Mouse (Mus musculus) lung, postnatal 0 days (tissue): ENCODE results near the gene Hist2h2bb. TPM values are rescaled to one million over a fixed set of nuclear protein-coding genes. Genes with fewer than 3 reads are reported as not detected.
A peak's percentile ranks its signal among the peaks of the same experiment; 100 is the strongest.

Source experiments
- ATAC-seq: fragments of 200-750 bp; cut with Nextera tagmentation; 2 replicates; pipeline ENCODE4 v1.8.0; 2017; ENCODE audit warnings: moderate library complexity
- DNase-seq: peaks from one replicate; pipeline ENCODE4 v3.0.0-alpha.2; 2016; ENCODE audit warnings: low spot score
- H3K27ac ChIP-seq: fragments of 300-500 bp; sonication (generic); 2 replicates; pipeline ENCODE4 v1.5.1; 2014; ENCODE audit warnings: antibody characterized with exemption, mild to moderate bottlenecking, low read length, mixed read lengths
- H3K27me3 ChIP-seq: fragments of 300-500 bp; sonication (generic); replicated peaks from 2 replicates; pipeline ENCODE4 v1.6.1; 2014; ENCODE audit warnings: low read length, mixed read lengths; ENCODE audit not compliant: insufficient read depth
- H3K36me3 ChIP-seq: fragments of 300-500 bp; sonication (generic); 2 replicates; pipeline ENCODE4 v1.6.1; 2014; ENCODE audit warnings: low read length, mixed read lengths; ENCODE audit not compliant: insufficient read depth
- H3K4me1 ChIP-seq: fragments of 300-500 bp; sonication (generic); 2 replicates; pipeline ENCODE4 v1.6.1; 2014; ENCODE audit warnings: antibody characterized with exemption, low read depth, low read length, mixed read lengths; ENCODE audit not compliant: insufficient read depth
- H3K4me2 ChIP-seq: fragments of 300-500 bp; sonication (generic); replicated peaks from 2 replicates; pipeline ENCODE4 v1.6.1; 2014; ENCODE audit warnings: low read depth, mild to moderate bottlenecking, low read length, moderate library complexity, mixed read lengths
- H3K4me3 ChIP-seq: fragments of 300-500 bp; sonication (generic); 2 replicates; pipeline ENCODE4 v1.5.1; 2014; ENCODE audit warnings: low read depth, low read length
- H3K9ac ChIP-seq: fragments of 300-500 bp; sonication (generic); replicated peaks from 2 replicates; pipeline ENCODE4 v1.6.1; 2014; ENCODE audit warnings: low read depth, mild to moderate bottlenecking
- H3K9me3 ChIP-seq: fragments of 300-500 bp; sonication (generic); 2 replicates; pipeline ENCODE4 v1.6.1; 2016; ENCODE audit warnings: low read length, mixed read lengths
- CTCF ChIP-seq: IDR thresholded peaks from 2 replicates; pipeline ENCODE4 v1.5.1; 2016; ENCODE audit warnings: antibody characterized with exemption, mild to moderate bottlenecking
- EP300 ChIP-seq: IDR thresholded peaks from 2 replicates; pipeline ENCODE4 v1.6.1; 2016; ENCODE audit warnings: antibody characterized with exemption, mild to moderate bottlenecking, control low read depth
- whole genome bisulfite sequencing: fragments of 180-500 bp; shearing (Covaris S2); extraction: QIAGEN DNeasy Blood & Tissue Kit; methylation state at CpG from one replicate; pipeline ENCODE4 v1.1.7; 2014; 5-methylcytosine and 5-hydroxymethylcytosine counted together
- polyA plus RNA-seq: library from polyadenylated mRNA; unstranded; fragments of >200 nt; fragmentation: Nextera tagmentation; extraction: Ambion mirVana; gene quantifications from 2 replicates; pipeline ENCODE4 v1.2.1, GENCODE M21; 2015

Hist2h2bb gene
- polyA plus RNA-seq, 1 experiment from 2014 or later, result 2.9 TPM

DNA sequence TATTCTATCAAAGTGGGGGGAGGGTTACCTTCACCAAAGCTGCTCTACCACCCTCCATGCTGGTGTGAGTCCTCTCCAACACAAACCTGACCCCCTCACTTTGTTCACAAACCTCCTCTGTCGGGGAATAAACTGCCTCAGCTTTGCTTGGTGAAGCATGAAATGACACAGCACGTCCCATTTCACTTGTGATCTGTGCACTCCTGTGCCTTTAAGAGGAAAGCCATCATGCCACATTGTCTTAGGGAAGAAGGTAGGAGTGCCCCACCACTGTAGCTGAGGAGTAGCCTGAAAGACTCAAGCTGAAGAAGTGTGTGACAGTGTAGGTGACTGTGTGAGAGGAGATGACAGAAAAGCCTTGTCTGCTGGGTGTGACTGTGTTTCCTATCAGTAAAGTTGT is 44.1 kb upstream of the Hist2h2bb start:
- Histone ChIP-seq H3K4me2 (no peak overlapping the region), H3K9ac (no peak overlapping the region)

GRCm38 (mm10) chr3:96226695-96227648 is 42.6 kb upstream of the Hist2h2bb start:
- peak; percentile 70 for ATAC-seq

More for the DNA sequence above, 44.1 kb upstream of the Hist2h2bb start:
- Histone ChIP-seq H3K9me3 (no peaks in the 10 kb centered on the region), H3K27ac (no peak overlapping the region), H3K36me3 (no peaks in the 10 kb centered on the region), H3K4me3 (no peak overlapping the region), H3K4me1 (peaks cover 9% of the 10 kb centered on the region; the same call in 1 of the 2 replicates), H3K27me3 (no peaks in the 10 kb centered on the region)
- TF ChIP-seq CTCF (no peak), EP300 (no peak)
- WGBS, result 48% methylated on average over 2 of the region's 2 CpGs
- ATAC-seq (no peak), DNase-seq (no peak)

GRCm38 (mm10) chr3:96228828-96229227 is 40.7 kb upstream of the Hist2h2bb start:
- Histone ChIP-seq H3K4me2 (no peak overlapping the region), H3K27me3 (no peaks in the 10 kb centered on the region), H3K36me3 (no peaks in the 10 kb centered on the region), H3K27ac (no peak overlapping the region), H3K4me3 (no peak overlapping the region), H3K9ac (no peak overlapping the region), H3K4me1 (no peaks in the 10 kb centered on the region; the same call in 1 of the 2 replicates), H3K9me3 (no peaks in the 10 kb centered on the region)
- TF ChIP-seq CTCF (no peak), EP300 (no peak)
- 50% methylated on average over 2 of the region's 2 CpGs for WGBS
- ATAC-seq, result no peak
- no peak for DNase-seq

More at GRCm38 (mm10) chr3:96226695-96227648, 42.6 kb upstream of the Hist2h2bb start:
- no peak overlapping the region for H3K9ac ChIP-seq
- peaks cover 3% of the 10 kb centered on the region; the same call in 1 of the 2 replicates for H3K4me1 ChIP-seq
- no peaks in the 10 kb centered on the region for H3K27me3 ChIP-seq
- H3K9me3 ChIP-seq, result no peaks in the 10 kb centered on the region
- no peaks in the 10 kb centered on the region for H3K36me3 ChIP-seq
- TF ChIP-seq CTCF, result no peak
- TF ChIP-seq EP300, result no peak
- H3K4me3 ChIP-seq, result no peak overlapping the region
- H3K4me2 ChIP-seq, result no peak overlapping the region
- 48% methylated on average over 8 of the region's 8 CpGs for WGBS
- no peak overlapping the region for H3K27ac ChIP-seq
- DNase-seq, result peak; percentile 74

- no peak overlapping the region for H3K4me3 ChIP-seq
- WGBS, result 66% methylated on average over 2 of the region's 2 CpGs
- no peak overlapping the region for H3K9ac ChIP-seq
- ATAC-seq, result no peak
- H3K4me2 ChIP-seq, result no peak overlapping the region
- no peaks in the 10 kb centered on the region for H3K27me3 ChIP-seq
- no peak for DNase-seq
- H3K27ac ChIP-seq, result no peak overlapping the region
- H3K9me3 ChIP-seq, result no peaks in the 10 kb centered on the region
- TF ChIP-seq CTCF (no peak), EP300 (no peak)
- no peaks in the 10 kb centered on the region for H3K4me1 ChIP-seq
- H3K36me3 ChIP-seq, result no peaks in the 10 kb centered on the region
Observed at GRCm38 (mm10) chr3:96230404-96230803, 39.1 kb upstream of the Hist2h2bb start.

DNA sequence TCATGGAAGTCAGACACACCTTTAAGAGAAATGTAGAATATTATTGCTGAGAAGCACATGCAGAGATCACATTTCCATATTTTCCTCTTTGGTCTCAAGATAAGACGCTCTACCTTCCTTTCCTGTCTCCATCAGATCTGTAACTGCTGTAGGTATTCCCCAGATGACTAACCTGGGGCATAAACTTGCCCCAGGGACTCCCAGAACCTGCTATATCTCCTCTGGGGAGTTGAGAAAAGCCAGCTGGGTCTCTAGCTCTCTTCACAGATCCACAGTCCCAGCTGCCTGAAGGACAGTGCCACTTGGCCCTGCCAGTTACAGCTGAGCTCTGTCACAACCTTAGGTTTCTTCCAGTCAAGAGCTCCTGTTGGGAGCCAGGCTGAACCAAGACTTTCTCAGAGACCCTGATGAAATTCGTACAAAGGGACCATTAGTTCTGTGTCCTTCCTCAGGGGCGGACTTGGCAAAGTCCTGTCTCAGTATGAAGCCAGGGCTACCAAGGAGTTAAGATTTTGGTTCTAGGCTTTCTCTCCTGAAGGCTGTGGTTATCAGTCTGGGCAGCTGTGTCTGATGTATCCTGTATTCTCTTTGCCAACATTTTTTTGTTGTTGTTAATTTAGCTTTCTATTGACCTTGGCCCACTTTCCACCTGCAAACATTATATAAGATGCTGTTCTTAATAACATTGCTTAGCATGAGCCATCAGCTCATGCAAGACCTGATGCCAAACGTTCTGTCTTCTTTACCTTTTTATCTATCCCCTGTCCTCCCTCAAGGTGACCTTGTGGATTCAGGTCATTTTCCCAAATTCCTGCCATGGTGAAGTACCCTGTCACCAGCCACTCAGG is 38.4 kb upstream of the Hist2h2bb start:
- Histone ChIP-seq H3K27ac (no peak overlapping the region), H3K9ac (no peak overlapping the region), H3K4me1 (no peaks in the 10 kb centered on the region), H3K36me3 (no peaks in the 10 kb centered on the region), H3K9me3 (no peaks in the 10 kb centered on the region), H3K27me3 (no peaks in the 10 kb centered on the region), H3K4me2 (no peak overlapping the region), H3K4me3 (no peak overlapping the region)
- 65% methylated on average over 4 of the region's 4 CpGs for WGBS
- TF ChIP-seq EP300 (no peak), CTCF (no peak)
- ATAC-seq (no peak), DNase-seq (no peak)

- H3K9ac ChIP-seq, result no peak overlapping the region
- H3K27me3 ChIP-seq, result no peaks in the 10 kb centered on the region
- H3K36me3 ChIP-seq, result no peaks in the 10 kb centered on the region
- DNase-seq, result peak; percentile 86
- no peak overlapping the region for H3K27ac ChIP-seq
- WGBS, result 51% methylated on average over 2 of the region's 2 CpGs
- H3K4me1 ChIP-seq, result no peaks in the 10 kb centered on the region
- H3K4me2 ChIP-seq, result no peak overlapping the region
- no peak overlapping the region for H3K4me3 ChIP-seq
- no peaks in the 10 kb centered on the region for H3K9me3 ChIP-seq
- peak; percentile 82 for ATAC-seq
- TF ChIP-seq CTCF (no peak), EP300 (peak; percentile 52)
Observed at GRCm38 (mm10) chr3:96231758-96232120, 37.8 kb upstream of the Hist2h2bb start.
